Mouse (Mus musculus): ENCODE results near the gene Tmem39b.

Tmem39b gene

DNA sequence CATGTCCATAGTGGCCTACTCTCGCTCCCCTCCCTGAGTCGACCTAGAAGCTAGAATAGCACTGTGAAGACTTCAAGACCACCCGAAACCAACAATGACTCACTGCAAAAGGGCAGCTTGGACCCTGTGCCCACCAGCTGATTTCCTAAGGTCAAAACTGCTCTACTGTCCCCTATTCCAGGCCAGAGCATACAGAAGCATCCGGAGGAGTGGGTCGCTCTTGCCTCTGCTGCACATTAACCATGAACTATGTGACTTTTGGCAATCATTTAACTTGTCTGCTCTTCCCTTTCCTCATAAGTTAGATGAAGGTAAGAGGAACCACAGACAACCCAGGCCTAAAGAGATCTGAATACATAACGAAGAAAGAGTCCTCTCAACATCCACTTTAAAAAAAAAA, 12.1 kb downstream of the Tmem39b start:
- in situ Hi-C loops (cut with MboI, MseI): no loop called here

DNA sequence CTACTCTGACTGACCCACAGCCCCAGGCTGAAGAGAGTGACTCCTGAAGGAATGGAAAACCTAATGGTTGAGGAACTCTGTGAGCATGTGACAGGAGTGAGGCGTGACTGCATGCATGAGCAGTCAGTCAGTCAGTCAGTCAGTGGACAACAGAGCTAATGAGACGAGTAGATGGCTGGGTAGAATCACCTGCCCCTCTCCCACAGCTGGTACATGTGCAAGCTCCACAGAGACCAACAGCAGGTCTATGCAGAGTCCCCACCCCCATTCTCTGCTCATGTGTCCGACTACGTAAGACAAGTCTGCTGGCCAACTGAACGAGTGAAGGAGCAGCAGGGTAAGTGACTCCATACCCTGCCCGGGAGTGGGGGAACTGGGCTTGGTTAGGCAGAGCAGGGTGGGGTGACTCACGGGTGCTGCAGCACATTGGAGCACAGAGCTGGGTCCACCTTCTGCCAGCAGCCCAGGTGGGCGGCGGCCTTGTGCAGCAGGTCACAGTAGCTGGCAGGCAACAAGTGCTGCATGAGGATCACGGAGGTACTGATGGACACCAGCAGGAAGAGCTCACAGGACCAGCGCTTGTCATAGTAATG, 12.6 kb downstream of the Tmem39b start:
- in situ Hi-C loops (cut with MboI, MseI): no loop called here

DNA sequence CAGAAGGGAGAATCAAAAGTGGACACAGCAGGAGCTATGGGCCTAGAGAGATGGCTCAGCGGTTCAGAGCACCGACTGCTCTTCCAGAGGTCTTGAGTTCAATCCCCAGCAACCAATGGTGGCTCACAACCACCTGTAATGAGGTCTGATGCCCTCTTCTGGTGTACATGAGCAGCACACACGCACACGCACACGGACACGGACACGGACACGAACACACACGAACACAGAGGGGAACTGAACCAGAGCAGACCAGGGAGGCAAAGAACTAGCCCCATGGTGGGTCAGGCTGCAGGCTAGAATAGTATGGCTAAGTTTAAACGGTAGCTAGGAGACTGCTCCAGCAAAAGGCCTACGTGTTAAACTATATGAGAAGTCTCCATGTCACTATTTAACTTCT, 14.8 kb downstream of the Tmem39b start:
- in situ Hi-C loops (cut with MboI, MseI): no loop called here

DNA sequence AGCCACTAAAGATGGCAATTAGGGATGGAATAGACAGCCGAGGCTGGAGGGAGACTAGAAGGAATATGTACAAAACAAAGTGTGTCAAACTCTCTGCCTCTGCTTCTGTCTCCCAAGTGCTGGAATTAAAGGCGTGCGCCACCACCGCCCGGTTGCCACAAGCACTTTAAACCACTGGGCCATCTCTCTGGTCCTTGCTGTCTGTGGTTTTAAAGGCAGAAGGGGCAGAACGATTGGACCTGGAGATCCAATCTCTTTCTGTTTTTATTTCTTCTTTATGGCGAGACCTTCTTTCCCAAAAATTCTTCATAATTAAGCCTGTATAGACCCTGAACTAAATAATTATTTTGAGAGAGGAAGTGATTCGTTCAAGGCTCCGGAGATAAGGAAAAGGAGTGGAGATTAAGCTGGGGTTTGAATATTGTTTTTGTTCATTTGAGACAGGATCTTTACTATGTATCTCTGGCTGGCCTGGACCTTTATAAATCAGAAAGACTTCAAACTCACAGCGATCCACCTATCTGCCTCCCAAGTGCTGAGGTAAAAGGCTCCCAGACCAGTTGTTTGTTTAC, 23.7 kb downstream of the Tmem39b start:
- in situ Hi-C loops (cut with MboI, MseI): no loop called here

DNA sequence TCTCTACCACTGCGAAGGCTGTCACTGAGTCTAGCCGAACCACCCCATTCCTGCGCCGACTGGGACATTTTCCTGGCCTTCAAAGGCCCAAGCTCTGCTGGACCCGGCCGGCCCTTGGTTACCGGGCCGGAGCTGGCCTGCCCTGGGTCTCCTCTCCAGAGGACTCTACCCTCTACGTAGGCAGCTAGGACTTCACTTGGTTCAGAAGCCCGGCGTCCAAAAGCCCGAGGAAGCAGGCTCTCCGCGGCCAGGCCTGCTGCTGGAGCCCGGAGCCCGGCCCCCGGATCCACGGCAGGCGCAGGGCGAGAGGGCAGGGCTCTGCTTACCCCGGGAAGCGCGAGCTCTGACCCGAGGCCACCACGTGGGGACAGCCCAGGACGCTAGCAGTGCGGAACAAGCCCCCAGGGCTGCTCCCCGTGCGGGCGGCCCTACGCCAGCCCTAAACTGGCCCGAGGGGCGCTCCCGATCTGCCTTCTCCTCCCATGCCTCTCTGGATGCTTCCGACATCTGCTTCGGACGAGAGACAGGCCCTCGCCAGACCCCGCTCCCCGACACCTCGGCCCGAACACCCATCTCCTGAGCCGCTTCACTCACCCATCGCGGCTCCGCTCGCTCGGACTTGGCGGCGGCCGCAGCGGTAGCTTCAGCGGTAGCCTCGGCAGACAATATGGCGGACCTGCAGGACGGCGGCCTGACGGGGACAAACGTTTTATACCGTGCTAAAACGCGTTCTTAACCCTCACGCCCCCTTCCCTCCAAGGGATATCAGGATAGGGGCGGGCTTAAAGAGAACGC, 24.4 kb downstream of the Tmem39b start, which contains the start of gene Kpna6:
Kpna6 (minus strand) TSS at position 685 of the 795 bp plus-strand sequence.
- in situ Hi-C loops (cut with MboI, MseI): no loop called here

- in situ Hi-C loops (cut with MboI, MseI): no loop called here
Measured at GRCm38 (mm10) chr4:129671491-129672082, 25.1 kb downstream of the Tmem39b start.

GRCm38 (mm10) chr4:129662255-129662813, 34.3 kb downstream of the Tmem39b start:
- in situ Hi-C loops (cut with MboI, MseI): loop anchor here in 1 of 2 experiments (10.0 kb wide), 1 partner anchor 862 kb away; no protein-coding TSS in a partner anchor

DNA sequence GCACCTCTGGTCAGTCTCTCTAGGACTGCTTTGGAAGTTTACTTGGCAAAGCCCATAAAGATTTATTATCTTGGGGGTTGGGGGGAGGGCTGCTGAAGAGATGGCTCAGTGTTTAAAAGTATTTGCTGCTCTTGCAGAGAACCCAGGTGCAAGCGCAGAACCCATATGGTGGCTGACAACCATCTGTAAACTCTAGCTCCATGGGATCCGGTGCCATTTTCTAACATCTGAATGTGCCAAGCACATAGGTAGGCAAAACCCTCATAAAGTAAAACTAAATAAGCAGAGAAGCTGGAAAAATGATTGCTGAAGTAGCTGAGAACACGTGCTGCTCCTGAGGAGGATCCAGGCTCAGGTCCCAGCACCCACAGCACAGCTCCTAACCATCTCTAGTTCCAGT, 35.1 kb downstream of the Tmem39b start:
- in situ Hi-C loops (cut with MboI, MseI): loop anchor here in 1 of 2 experiments (10.0 kb wide), 1 partner anchor 863 kb away; no protein-coding TSS in a partner anchor

GRCm38 (mm10) chr4:129654770-129655169, 41.9 kb downstream of the Tmem39b start:
- in situ Hi-C loops (cut with MboI, MseI): no loop called here

GRCm38 (mm10) chr4:129650359-129650758, 46.3 kb downstream of the Tmem39b start:
- in situ Hi-C loops (cut with MboI, MseI): no loop called here

DNA sequence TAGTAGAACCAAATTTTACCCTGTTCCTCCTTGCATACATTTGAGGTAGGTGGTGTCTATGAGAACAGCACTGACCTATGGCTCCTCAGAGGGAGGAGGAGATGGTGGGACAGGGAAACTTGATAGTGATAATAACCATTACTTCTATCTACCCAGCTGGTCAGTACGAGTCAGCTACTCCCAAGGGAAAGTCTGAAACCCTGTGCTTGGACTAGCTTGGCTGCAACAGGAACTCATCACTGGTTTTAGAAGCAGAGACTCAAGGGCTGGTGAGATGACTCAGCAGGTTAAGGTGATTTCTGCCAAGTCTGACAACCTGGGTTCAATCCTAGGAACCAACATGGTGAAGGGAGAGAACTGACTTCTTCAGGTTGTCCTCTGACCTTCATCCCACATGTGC, 48.0 kb downstream of the Tmem39b start:
- in situ Hi-C loops (cut with MboI, MseI): no loop called here

DNA sequence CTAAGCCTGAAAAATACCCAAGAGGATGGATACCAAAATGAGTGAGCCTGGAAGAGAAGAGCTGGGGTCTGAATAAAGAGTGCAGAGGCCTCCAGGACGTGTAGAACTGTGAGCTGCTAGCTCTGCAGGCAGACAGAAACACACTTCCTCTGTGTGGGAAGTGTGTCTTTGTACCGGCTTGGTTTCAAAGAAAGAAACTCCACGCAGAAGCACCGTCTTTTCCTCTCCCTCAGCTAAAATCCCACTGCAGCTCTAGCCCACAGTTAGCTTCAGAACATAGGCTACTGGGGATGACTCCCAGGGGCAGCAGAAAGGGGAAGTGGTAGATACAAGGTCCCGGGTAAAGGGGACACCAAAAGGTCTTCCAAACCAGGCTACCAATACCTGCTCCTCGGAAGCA, 51.4 kb downstream of the Tmem39b start:
- in situ Hi-C loops (cut with MboI, MseI): no loop called here

DNA sequence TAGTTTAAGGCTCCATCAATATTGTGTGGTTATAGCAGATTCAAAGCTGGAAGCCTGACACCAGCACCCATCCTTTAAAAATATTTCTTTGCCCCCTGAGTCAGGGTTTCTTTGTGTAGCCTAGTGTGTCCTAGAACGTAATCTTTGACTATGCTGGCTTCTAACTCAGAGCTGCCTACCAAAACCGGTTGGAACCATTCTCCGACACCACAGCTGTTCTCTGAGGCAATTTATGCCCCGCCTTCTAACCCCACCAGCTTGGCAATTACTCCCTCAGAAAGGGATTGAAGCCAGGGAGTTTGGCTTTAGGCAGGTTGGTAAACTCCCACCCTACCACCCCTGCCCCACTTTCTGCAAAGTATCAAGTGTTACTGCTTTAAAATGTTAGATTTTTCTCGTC, 54.9 kb downstream of the Tmem39b start:
- in situ Hi-C loops (cut with MboI, MseI): no loop called here

GRCm38 (mm10) chr4:129640638-129641467, 55.8 kb downstream of the Tmem39b start, which contains the start of gene Txlna:
TSS of gene Txlna (minus strand) at chr4:129641065.
- in situ Hi-C loops (cut with MboI, MseI): no loop called here

DNA sequence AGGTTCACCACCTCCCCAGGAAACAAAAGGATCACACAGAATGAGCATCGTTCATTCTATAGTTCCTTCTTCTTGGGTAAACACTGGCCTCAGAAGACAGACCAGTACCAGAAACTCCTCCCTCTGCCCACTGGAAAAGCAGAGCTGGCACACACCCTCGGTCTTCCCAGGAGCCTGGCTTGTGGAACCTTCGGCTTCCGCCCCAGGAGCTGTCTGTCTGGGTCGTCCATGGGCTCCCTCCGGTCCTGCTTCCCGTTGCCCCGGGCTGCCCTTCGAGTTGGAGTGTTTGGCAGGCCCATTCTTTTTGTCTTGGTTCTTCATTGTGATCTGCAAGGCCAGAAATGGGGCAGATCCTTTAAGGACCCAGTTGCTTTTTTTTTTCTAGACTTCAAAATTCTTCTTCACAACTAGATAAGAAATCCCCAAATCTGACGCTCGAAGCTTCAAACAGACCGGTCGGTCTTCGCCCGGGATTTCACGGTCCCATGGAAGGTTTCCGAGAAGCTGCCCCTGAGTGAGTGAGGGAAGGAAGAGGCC, 56.5 kb downstream of the Tmem39b start:
- in situ Hi-C loops (cut with MboI, MseI): no loop called here

GRCm38 (mm10) chr4:129639221-129639620, 57.4 kb downstream of the Tmem39b start:
- in situ Hi-C loops (cut with MboI, MseI): no loop called here

DNA sequence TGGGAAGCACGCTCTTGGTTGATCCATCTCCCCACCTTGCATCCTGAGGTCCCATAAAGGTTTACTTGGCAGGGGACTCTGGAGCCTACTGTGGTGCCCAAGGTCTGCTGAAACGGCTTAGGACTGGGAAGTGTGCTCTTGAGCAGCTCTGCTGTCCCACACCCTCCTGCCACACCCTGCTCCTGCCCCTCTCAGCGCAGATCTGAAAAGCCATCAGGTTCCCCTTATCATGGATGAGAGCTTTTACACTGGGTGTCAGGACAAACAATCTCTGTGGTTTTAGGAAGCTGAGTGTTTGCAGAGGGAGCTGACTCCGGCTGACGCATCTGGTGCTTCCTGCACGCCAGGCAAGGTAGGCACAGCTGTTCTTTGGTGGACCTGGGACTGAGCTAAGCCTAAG, 62.8 kb downstream of the Tmem39b start:
- in situ Hi-C loops (cut with MboI, MseI): no loop called here

- in situ Hi-C loops (cut with MboI, MseI): no loop called here
Measured at GRCm38 (mm10) chr4:129631867-129632266, 64.8 kb downstream of the Tmem39b start.

- in situ Hi-C loops (cut with MboI, MseI): no loop called here
Measured at GRCm38 (mm10) chr4:129630944-129631343, 65.7 kb downstream of the Tmem39b start.

Data from T-helper 17 cell (primary cell).